Mouse (Mus musculus) testis, adult 2 months (tissue): ENCODE data around the gene Baz2b. TPM values are rescaled to one million over a fixed set of nuclear protein-coding genes. Genes with fewer than 3 reads are reported as not detected.

Experiments used
- H3K27ac ChIP-seq: fragments of 200-500 bp; 2 replicates; pipeline ENCODE4 v1.5.1; 2012; ENCODE audit warnings: low read depth, low read length; ENCODE audit not compliant: control insufficient read depth, insufficient read depth
- H3K27me3 ChIP-seq: fragments of 200-500 bp; 2 replicates; pipeline ENCODE4 v1.6.1; 2012; ENCODE audit warnings: mild to moderate bottlenecking, low read length, moderate library complexity; ENCODE audit not compliant: control insufficient read depth, insufficient read depth
- H3K36me3 ChIP-seq: fragments of 200-500 bp; 2 replicates; pipeline ENCODE4 v1.6.1; 2012; ENCODE audit warnings: mild to moderate bottlenecking, low read length; ENCODE audit not compliant: control insufficient read depth, insufficient read depth
- H3K4me1 ChIP-seq: fragments of 200-500 bp; 2 replicates; pipeline ENCODE4 v1.6.1; 2012; ENCODE audit warnings: low read length; ENCODE audit not compliant: control insufficient read depth, insufficient read depth
- H3K4me3 ChIP-seq: fragments of 200-500 bp; 2 replicates; pipeline ENCODE4 v1.5.1; 2012; ENCODE audit warnings: low read depth, mild to moderate bottlenecking, low read length, moderate library complexity, mixed read lengths; ENCODE audit not compliant: control insufficient read depth
- CTCF ChIP-seq: fragments of 200-500 bp; IDR thresholded peaks from 2 replicates; pipeline ENCODE4 v1.5.1; 2012; ENCODE audit warnings: low read depth, mild to moderate bottlenecking, inconsistent platforms, low read length, moderate library complexity; ENCODE audit not compliant: control insufficient read depth, insufficient read depth, insufficient replicate concordance
- POLR2A ChIP-seq: fragments of 200-500 bp; IDR thresholded peaks from 2 replicates; pipeline ENCODE4 v1.6.1; 2012; ENCODE audit warnings: low read depth, mild to moderate bottlenecking, inconsistent platforms, low read length, moderate library complexity; ENCODE audit not compliant: control insufficient read depth
- polyA plus RNA-seq: library from polyadenylated mRNA; depleted of rRNA; stranded (reverse); fragments of >200 nt; gene quantifications from 2 replicates; pipeline ENCODE4 v1.2.3, GENCODE M21; 2012

Gene Baz2b
- polyA plus RNA-seq, 1 experiment: 20.0 TPM

- Histone ChIP-seq H3K4me1 (no peaks in the 10 kb centered on the region), H3K36me3 (no peaks in the 10 kb centered on the region), H3K27ac (no peak overlapping the region), H3K4me3 (no peak overlapping the region), H3K27me3 (no peaks in the 10 kb centered on the region)
- TF ChIP-seq POLR2A (no peak), CTCF (no peak)
Measured at GRCm38 (mm10) chr2:60172531-60172914, 37.1 kb downstream of the Baz2b start.

GRCm38 (mm10) chr2:60171786-60172530 lies 37.7 kb downstream of the Baz2b start:
- H3K4me1 ChIP-seq: no peaks in the 10 kb centered on the region
- H3K27ac ChIP-seq: no peak overlapping the region
- H3K36me3 ChIP-seq: no peaks in the 10 kb centered on the region
- H3K27me3 ChIP-seq: no peaks in the 10 kb centered on the region
- TF ChIP-seq CTCF (no peak), POLR2A (no peak)
- H3K4me3 ChIP-seq: no peak overlapping the region

- H3K36me3 ChIP-seq: no peaks in the 10 kb centered on the region
- H3K27me3 ChIP-seq: no peaks in the 10 kb centered on the region
- no peak overlapping the region for H3K4me3 ChIP-seq
- no peak for TF ChIP-seq POLR2A
- no peak for TF ChIP-seq CTCF
- H3K4me1 ChIP-seq: no peaks in the 10 kb centered on the region
- H3K27ac ChIP-seq: no peak overlapping the region
Measured at GRCm38 (mm10) chr2:60166878-60167277, 42.8 kb downstream of the Baz2b start.

- Histone ChIP-seq H3K4me1 (no peaks in the 10 kb centered on the region), H3K36me3 (no peaks in the 10 kb centered on the region), H3K27ac (no peak overlapping the region), H3K4me3 (no peak overlapping the region), H3K27me3 (no peaks in the 10 kb centered on the region)
- TF ChIP-seq CTCF (no peak), POLR2A (no peak)
Measured at GRCm38 (mm10) chr2:60165679-60166078, 44.0 kb downstream of the Baz2b start.

- H3K36me3 ChIP-seq: no peaks in the 10 kb centered on the region
- H3K27ac ChIP-seq: no peak overlapping the region
- H3K4me3 ChIP-seq: no peak overlapping the region
- TF ChIP-seq CTCF (no peak), POLR2A (no peak)
- H3K27me3 ChIP-seq: no peaks in the 10 kb centered on the region
- no peaks in the 10 kb centered on the region for H3K4me1 ChIP-seq
Measured at GRCm38 (mm10) chr2:60163744-60164143, 45.9 kb downstream of the Baz2b start.

GRCm38 (mm10) chr2:60152481-60152880 lies 57.2 kb downstream of the Baz2b start:
- no peaks in the 10 kb centered on the region for H3K27me3 ChIP-seq
- H3K4me3 ChIP-seq: no peak overlapping the region
- H3K27ac ChIP-seq: no peak overlapping the region
- H3K36me3 ChIP-seq: no peaks in the 10 kb centered on the region
- H3K4me1 ChIP-seq: no peaks in the 10 kb centered on the region
- TF ChIP-seq CTCF: no peak
- no peak for TF ChIP-seq POLR2A

GRCm38 (mm10) chr2:60148651-60149050 lies 61.0 kb downstream of the Baz2b start:
- Histone ChIP-seq H3K27ac (no peak overlapping the region), H3K27me3 (no peaks in the 10 kb centered on the region), H3K4me3 (no peak overlapping the region), H3K36me3 (no peaks in the 10 kb centered on the region), H3K4me1 (no peaks in the 10 kb centered on the region)
- TF ChIP-seq POLR2A: no peak
- no peak for TF ChIP-seq CTCF

- H3K27me3 ChIP-seq: no peaks in the 10 kb centered on the region
- TF ChIP-seq CTCF (no peak), POLR2A (no peak)
- no peaks in the 10 kb centered on the region for H3K4me1 ChIP-seq
- H3K27ac ChIP-seq: no peak overlapping the region
- no peaks in the 10 kb centered on the region for H3K36me3 ChIP-seq
- no peak overlapping the region for H3K4me3 ChIP-seq
Measured at GRCm38 (mm10) chr2:60147428-60147827, 62.2 kb downstream of the Baz2b start.
